Mouse (Mus musculus): ENCODE measurements around the gene Nphp1.
A peak's percentile ranks its signal among the peaks of the same experiment; 100 is the strongest.

The Nphp1 gene

DNA sequence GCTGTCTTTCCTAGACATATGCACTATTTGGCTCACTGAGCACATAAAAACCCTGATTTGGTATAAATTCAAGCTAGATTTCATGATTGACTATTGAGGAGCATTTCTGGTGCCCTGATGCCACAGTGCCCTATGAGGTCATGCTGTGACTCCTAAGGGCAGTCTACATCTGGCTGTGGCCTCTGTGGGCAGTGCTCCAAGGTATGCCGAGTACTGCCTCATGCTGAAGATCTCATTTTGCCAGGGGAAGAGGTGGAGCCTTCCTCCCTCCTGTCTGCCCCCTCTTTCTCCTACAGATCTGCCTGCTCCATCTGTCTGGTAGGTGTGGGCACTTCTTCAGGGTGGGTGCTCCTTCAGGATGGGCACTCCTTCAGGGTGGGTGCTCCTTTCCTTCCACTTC is 39.3 kb downstream of the Nphp1 start:
- no peak for DNase-seq (ENCODE audit: low spot score)

DNA sequence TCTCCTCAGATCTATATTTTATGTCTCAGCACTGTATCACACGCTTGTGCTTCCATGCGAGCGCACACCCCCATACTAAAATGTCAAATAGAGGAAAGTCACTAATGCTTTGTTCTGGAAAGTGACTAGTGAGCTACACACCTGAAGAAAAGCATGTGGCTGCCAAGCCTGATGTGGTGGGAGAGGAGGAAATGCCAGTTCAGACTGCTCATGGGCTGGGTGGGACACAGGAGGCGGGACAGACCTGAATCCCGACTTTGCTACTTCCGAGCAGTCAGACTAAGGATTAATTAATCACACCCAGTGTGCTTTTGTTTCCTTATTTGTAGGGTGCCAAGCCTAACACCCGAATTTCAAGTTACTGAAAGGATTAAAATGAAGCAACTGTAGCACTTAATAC is 40.4 kb downstream of the Nphp1 start:
- no peak for DNase-seq (ENCODE audit: low spot score)

DNA sequence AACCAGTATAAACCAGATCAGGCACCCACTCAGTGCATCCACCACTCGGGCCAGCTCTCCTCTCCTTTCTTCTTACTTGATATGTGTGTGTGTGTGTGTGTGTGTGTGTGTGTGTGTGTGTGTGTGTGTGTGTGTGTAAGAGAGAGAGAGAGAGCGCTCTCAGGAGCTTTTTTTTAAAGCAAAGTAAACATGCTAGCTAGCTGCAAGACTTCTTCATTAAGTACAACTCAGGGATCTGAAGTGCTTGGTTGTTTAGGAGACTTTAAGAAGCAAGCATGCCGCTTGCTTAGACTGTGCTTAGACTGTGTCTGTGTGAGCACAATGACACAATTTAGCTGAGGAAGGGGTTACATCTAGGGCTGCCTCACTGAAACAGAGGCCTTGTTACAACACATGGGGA is 46.1 kb downstream of the Nphp1 start:
- no peak for DNase-seq (ENCODE audit: low spot score)

DNA sequence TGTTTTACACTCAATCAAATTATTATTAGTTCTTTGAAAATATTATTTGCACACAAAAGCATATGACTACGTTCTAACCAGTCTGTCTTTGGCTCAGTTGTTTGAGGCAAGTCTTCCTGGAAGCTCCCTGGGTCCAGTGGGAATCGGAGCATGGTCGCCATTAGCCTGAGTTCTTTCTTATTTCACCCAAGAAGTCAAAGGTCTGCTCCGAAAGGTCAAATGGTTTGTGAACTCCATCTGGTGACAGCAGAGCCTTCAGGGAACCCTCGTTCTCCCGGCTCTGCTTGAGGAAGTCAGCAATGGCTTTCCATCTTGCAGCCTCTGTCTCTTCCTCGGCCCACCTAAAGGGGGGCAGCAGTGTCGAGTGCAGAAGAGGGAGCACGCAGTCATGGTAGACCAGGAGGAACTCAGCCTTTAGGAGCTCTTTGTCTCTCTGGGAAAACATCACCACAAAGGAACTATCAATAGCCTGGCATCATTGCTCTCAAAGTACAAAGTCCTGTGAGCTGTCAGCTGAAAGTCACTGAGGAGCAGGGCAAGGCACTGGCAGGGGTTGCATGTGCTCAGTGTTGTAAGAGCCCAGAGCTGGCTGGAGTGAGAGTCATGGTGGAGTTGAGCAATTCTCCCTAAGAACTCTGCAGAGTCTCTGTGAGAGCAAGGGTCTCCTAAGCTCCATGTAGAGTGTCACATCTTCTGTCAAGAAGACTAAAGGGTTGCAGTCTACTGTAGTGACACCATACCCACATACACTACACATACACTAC is 47.8 kb downstream of the Nphp1 start:
- no peak for DNase-seq (ENCODE audit: low spot score)

DNA sequence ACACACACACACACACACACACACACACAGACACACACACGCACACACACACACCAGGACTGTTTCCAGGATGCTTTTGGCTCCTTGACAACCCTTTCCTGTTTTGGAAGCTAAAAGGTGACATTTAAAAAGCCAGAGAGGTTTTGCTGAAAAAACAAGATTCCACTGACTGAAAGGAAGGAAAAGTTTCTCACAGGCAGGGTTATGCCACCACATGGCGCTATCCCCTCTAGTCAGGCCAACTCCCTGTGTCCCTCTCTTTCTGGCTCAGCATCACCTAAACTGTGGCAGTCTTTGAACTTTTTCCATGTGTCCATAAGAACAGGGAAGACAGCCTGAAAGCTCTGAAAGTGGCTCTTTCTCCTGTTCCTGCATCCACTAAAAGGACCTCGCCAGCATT is 50.8 kb downstream of the Nphp1 start:
- no peak for DNase-seq (ENCODE audit: low spot score)

DNA sequence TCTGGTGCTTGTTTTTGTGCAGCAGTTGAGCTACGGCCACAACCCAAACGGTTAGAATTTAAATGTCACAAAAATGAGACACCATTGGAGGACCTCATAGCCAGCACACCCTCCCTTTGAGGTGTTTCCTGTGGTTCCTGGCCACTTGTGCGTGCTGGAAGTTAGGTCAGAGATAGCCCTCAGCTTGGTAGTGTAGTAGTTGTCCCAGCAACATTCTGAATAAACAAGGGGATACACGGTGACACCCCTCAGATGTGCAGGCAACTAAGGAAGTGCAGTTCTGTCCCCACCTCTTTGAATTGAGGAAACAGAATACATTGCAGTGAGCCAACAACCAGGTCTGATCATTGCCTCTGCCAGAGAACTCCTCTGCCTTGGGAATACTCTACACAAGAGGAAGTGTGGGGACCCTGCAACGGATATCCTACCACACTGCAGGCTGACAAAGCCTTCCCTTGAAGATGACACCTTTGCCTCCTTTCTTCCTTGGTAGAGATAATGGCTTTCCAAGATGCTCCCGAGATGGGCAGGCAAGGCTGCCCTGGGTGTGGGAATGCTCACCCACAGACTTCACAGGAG is 52.0 kb downstream of the Nphp1 start:
- no peak for DNase-seq (ENCODE audit: low spot score)

DNA sequence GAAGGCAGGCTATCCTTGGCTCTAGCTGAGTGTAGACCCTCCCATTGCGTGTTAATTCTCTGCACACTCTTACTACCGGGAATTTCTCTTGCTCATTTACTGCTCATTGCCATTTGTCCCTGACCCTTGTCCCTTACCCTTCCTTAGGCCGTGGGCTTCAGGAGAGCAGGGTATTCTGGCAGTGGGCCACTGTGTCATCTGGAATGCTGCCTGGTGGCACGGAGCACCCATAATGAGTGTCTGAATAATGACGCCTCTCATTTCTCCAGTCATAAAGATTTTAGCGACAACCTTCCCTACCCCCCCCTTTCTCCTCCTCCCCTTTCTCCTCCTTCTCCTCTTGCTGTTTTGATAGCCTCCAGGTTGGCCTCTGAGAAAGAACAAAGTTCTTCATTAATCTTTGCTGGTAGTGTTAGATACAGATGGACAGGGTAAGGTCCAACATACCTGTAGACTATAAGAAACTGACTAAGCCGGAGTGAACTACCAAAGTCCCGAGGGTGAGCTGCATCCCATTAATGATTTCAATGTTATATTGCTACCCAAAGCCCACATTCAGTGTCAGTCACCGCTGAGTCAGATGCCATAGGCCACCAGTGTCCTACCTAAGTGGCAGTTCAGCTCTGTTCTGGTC is 53.1 kb downstream of the Nphp1 start:
- DNase-seq (ENCODE audit: low spot score), result no peak

DNA sequence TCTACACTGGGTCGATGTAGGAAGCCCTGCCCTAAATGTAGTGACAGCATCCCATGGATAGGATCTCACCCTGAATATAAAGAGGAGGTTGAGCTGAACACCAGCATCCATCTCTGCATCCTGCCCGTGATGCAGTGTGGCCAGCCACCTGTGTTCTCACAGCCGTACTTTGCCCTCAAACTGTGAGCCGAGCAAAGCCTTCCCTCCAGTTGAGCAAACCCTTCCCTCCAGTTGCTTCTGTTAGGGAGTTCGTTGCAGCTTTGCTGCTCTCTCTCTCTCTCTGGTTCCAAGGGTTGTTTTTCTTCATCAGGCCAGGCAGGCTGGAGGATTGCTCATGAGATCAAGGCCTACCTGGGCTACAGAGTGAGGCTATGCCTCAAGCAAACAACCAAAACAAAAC is 53.8 kb downstream of the Nphp1 start:
- DNase-seq (ENCODE audit: low spot score), result no peak

DNA sequence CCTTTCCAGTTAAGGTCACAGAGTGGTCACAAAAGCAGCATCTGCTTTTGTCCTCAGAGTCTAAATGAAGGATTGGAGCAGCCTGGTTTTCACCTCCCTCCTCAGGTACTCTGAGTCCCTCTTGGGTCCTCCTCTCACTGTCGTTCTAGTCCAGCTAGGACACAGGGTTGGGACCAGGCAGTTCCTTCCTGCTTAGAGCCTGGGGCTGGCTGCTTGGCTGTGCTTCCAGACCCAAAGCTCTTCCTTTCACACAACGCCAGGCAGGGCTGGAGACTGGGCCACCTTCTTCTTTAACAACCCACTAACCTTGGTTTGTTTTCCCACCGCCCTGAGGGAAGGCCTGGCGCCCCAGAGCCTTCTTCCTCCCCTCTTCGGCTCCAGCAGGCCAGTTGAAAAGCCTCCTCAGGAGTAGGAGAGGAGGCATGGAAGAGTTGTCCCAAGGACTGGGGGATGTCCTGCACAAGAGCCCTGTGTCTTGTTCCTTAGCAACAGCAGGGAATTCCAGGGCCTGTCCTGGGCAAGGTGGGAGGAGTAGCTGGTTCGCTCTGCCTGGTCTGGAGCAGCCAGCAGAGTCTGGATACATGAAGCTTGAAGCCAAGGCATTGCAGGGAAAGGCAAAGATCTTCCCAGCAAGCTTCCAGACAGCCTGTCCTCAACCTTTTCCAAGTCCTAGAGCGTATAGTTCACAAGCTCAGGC is 58.2 kb downstream of the Nphp1 start:
- DNase-seq (ENCODE audit: low spot score), result no peak

DNA sequence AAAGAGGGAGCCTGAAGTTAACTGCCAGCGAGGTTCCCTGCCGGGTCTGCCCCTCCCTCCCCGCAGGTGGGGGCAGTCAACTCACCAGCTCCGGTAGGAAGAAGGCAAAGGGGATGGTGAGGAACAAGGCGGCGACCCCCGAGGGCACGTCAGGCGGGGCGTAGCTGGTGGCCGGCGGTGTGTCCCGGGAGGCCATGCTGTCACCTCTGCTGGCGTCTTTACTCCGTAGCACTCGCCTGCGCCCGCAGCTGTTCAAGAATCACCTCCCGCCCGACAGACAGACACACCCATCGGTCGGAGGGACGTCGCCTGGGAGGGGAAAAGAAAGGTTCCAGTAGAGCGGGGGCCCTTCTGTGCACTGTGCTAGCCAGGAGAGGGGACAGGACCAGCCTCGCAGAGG is 59.0 kb downstream of the Nphp1 start, which contains the start of gene Mall:
TSS of gene Mall (minus strand) at position 262 of the 400 bp plus-strand sequence.
- no peak for DNase-seq (ENCODE audit: low spot score)

DNA sequence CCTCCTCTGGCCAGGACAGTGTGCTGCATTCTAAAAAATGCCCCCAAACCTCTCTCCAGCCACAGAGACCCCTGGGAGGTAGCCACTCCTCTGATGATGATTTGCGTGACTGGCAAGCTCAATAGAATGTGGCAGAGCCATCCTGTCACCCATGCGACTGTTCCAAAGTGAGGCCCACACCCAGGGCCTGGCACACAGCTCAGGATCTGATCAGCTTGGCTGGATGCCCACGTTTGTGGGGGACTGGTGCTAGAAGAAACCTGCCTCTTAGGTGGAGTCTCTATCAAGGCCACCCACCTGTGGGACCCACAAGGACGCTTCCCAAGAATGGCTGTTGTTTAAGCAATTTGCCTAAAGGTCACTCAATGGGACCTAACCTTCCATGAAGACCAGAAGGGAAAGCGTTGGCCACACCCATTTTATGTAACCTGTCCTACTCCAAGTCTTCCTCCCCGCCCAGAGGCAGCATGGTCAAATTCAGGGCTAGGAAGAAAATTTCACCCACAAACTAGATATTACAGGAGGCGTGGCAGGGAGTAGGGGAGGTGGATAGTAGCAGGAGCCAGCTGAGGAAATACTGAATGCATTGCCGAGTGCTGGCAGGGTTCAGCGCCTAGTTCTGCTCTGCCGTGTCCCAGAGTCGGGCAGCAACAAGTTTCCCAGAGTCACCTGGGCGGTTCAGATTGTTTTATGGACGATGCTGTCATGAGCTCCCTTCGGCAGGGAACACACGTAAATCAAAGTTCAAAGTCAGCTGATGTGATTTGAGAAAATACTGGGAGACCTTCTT is 59.8 kb downstream of the Nphp1 start:
- DNase-seq (ENCODE audit: low spot score), result no peak

DNA sequence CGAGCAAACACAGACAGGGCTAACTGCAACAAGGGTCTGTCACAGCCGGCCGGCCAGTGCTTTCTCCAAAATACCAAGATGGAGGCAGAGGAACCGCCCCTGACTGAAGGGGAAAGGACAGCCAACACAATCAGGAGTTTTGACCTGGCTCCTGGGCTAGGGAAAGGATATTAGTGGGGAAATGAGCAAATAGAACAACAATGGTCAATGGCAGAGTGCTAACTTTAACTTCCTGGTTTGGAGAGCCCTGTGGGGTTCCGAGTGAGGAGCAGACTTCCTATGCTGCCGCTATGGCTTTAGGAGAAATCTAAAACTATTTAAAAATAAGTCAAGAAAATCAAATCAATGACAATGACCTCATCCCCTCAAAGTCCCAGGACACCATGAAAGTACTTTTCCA is 60.6 kb downstream of the Nphp1 start:
- no peak for DNase-seq (ENCODE audit: low spot score)

DNA sequence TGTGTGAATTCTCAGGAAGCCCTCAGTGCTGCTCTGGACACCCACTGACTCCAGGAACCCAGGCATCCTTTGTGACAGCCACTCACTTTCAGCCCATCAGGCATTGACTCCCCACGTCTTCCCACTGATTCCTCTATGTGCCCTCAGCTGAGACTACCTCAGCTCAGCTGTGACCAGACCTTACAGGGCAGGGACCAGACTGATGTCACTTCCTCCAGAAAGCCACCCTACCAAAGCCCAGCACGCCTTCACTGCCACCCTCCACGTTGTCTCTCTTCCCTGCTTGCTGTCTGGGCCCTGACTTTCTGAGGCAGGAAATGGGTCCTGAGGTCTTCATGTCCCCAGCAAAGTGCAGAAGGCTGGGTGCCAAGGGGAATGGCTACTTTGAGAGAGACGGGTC is 65.5 kb downstream of the Nphp1 start:
- no peak for DNase-seq (ENCODE audit: low spot score)

DNA sequence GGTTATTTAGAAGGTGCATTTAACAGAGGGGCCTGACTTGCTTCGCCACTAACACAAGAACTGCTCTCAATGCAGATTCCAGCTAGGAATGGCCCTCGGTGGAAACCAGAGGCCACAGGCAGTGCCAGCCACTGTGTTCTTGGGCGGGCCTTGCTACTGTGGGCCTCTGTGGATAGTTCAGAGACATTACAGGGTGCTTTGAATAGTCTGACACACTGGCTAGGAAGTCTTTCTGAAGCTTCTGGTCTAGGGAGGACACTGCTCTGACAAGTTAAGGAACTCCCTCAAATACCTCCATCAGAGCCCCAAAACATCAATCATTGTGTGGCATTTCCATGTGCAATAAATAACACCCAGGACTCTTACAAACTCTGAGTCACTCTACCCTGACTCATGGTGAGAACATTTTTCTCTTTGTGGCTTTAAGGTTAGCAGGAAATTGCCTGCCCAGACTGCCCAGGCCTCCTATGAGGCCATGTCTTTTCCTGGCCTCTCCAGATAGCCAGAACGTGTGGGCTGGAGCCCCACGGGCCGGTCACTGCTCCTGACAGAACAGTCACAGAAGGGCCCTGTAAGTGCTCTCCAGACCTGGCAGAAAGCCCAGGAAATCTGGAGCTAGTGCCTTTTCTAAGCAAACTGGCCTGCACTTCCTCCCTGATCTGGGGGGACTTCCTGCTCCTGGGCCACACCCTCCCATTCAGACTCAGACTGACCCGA is 66.4 kb downstream of the Nphp1 start:
- peak; percentile 27 for DNase-seq (ENCODE audit: low spot score)

DNA sequence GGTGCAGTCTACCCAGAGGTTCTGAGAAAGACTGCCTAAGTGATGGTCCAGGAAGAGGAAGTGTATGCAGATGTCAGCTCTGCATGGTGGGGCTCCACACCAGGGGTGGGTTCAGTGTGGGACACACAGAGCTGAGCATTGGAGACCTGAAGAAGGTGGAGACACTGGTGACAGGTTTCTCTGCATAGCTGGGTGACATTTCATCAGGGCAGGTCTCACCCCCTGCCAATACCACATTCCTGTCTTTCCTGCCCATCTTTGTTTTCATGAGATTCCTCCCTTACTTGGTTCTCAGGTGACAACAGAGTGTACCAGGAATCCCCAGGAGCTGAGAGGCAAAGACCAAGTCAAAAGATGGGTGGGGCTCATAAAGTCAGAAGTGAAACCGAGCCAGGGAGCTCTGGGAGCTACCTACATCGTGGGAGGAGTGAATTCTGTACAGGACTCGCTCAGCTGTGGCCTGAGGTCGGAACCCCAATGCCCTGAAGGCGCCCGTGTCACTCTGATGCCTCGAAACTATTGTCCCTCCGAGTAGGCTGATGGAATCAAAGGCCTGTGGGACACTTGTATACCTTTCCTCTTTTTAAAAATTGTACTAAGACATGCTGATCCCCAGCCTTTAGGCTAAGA is 69.7 kb downstream of the Nphp1 start:
- no peak for DNase-seq (ENCODE audit: low spot score)

DNA sequence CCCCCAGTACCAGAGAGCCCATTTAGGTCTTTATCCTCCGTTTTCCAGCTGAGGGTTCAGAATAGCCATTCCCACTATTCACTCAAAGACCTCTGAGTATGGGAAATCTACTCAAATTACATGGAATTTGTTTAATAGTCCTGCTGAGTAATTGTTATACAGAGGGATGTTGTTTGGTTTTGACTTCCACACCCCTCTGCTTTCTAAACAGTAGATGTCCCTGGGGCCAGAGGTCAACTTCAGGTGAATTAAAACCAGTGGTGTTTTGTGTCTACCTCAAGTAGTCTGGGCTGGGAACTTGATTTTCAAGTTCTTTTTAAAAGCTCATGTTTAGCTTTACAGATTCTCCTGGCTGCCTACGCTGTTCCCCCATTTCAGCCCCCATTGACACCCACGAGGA is 74.0 kb downstream of the Nphp1 start:
- DNase-seq (ENCODE audit: low spot score), result no peak

DNA sequence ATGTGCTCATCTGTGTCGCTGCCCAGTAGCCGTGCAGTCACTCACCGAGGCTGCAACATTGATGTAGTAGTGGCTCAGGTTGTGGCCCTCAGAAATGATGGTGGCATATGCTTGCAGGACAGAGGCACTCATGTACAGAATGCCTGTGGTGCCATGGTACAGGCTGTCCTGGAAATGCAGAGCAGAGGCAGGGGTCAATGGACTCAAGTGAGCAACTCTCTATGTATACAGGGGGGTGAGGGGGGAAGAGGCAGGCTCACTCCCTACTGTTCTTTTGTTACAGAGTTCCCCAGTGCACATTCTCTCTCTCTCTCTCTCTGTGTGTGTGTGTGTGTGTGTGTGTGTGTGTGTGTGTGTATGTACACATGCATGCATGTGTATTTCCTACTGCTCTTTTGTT is 79.9 kb downstream of the Nphp1 start:
- DNase-seq (ENCODE audit: low spot score), result no peak

DNA sequence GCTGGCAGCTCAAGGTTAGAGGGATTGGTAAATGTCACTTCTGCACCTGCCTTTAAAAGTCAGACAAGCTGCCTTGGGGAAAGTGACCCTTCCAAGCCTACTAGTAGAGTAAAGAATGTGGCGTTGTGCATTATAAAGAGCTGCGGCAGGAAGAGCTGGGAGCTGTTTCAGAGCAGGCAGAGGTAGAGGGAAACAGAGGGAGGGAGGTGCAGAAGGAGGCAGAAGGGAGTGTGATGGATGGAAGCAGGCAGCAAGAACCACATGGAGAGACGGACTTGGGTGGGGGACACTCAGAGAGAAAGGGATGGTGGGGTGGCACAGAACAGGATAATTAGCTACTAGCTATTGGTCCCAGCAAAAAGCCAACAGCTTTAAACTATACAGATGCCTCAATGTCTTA is 80.6 kb downstream of the Nphp1 start:
- DNase-seq (ENCODE audit: low spot score), result no peak

DNA sequence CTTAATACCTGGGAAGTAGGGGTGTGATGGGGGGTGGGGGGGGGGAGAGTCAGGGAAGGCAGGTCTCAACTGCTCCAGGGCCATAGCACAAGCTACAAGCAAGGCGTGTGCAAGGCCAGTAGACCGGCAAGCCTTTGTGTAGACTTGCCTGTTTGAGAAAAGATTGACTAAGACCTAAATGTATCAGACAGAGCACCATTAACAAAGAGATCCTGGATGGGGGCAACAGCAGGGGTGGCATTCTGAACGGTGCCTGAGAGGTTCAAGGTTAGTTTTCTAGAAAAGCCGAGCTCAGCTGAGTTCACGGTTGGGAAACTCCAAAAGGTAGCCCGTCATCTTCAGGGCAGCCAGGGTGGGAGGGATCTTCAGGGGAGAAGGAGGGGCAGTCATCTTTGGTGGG is 83.4 kb downstream of the Nphp1 start:
- no peak for DNase-seq (ENCODE audit: low spot score)

Data from left cerebral cortex, adult 11 months (tissue).